Mouse (Mus musculus): ENCODE measurements at regions not wholly inside any gene's neighbourhood (a gene's known extent, or its start where the extent isn't known, plus 50 kb on each side); places are given as distances from the start of the nearest gene placed in this dataset.

DNA sequence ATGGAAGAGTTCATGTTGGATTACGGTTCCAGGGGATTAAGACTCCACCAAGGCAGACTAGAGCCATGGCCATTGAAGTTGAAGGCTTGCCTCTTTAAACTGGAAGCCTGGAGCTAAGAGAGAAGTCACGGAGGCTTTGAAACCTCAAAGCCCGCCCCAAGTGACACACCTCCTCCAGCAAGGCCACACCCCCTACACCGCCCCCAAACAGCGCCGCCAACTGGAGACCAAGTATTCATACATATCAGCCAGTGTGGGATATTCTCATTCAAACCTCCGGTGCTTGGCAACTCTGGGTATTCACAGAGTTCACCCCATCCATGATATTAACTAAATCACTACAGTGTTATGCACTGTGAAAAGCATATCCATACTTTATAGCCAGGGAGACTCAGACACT is 87.7 kb upstream of the 1600014C23Rik start:
- no peak for DNase-seq

DNA sequence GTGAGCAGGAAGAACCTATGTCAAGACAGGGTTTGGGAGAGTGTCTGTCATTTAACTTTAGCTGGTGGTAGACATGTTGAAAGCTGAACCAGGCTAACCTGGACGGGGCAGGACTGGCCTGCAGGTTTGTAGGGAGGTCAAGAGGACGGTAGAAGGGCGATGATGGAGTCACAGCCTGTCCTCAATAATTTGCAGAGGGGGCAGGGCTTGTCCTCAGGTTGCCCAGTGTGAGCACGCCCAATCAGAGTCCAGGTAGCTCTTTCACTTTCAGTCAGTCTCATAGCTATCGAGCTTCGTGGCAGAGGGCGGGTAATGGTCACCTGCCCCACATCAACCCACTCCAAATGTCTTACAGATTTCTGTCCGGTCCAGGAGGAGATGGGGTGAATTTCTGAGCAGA is 85.5 kb upstream of the 1600014C23Rik start:
- no peak for DNase-seq

DNA sequence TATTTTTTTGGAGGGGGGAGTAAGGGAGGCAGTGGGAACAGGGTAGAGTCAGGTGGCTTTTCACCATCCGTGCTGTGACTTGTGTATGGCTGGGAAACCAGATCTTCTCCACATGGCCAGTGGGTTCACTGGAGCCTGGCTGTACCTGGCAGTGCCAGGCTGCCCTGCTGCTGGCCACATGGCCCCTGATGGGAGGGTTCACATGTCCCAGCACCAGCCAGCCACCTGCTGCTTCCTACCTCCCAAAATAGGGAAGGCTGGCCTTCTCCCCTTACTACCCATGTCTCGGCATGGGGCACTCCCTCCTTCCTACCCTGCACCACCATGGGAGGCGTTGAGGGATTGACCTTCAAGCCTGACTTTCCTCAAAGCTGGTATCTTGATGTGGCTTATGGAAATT is 82.9 kb upstream of the 1600014C23Rik start:
- DNase-seq: no peak

DNA sequence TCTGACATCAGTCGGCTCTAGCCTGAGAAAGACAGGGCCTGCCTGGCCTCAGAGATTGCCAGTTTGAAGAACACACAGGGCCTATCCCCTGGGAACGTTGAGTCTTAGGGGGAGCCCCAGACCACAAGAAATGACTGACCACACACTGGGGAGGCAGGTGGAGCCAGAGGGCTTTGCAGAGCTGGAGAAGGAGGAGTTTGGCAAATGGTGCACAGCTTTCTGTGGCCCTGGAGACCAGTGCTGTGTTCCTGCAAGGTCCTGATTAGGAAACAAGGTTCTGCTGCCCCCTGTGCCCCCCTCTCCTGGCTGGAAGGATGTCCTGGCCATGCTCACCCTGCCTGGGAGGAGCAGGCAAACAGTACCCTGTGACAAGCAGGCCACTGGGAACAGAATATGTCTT is 82.2 kb upstream of the 1600014C23Rik start:
- peak in 1 of 2 experiments; percentile 53 for DNase-seq

DNA sequence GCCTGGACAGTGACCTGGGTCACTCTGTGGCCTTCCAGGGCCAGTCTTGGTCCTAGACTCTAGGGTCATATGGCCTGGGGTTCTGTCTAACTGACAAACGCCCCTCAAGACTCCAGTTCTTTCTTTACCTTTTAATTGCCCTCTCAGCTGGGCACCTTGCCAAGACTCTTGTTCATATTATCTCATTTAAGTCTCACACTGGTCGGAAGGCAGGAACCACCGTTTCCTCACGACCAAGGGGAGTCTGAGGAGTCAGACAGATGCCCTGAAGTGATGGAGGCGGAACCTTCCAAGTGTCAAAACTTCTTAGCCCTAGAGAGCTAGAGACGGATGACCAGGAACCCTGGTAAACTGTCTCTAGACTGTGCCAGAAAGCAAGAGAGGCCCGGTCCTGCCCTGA is 81.7 kb upstream of the 1600014C23Rik start:
- peak in 1 of 2 experiments; percentile 48 for DNase-seq

DNA sequence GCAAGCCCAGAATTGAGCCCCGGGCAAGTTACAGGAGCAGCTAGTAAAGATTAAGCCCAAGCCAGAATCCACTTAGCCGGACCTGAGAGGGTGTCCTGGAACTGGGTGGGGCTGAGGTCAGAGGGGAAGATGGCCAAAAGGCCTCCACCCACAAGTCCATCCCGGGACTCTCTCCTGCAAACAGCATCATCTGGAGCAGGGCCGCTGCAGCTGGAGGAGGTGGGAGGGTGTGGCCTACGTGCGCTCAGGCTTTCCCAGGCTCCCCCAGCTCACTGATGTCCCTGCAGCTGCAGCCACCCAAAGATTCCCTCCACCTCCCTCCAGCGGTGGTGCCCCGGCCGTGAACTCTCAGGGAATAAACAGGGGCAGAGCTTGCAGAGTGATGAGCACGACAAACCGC is 80.9 kb upstream of the 1600014C23Rik start:
- no peak for DNase-seq

DNA sequence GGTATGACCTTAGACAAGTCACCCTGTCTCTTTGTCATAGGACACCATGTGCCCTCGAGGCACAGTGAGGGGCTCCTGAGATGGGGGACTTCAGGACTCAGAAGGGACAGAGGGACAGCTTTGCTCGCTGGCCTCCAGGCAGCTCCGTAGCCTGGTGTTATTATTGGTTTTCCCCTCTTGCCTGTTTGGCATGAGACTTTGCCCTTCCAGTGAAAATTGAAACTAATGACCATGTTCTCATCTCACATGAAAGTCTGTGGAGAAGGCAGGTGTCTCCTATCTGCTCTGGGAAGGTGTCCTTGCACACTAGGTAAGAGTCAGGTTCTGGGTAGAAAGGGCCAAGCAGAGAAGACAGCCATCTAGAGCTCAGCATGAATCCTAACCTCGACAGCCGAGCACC is 80.3 kb upstream of the 1600014C23Rik start:
- no peak for DNase-seq

DNA sequence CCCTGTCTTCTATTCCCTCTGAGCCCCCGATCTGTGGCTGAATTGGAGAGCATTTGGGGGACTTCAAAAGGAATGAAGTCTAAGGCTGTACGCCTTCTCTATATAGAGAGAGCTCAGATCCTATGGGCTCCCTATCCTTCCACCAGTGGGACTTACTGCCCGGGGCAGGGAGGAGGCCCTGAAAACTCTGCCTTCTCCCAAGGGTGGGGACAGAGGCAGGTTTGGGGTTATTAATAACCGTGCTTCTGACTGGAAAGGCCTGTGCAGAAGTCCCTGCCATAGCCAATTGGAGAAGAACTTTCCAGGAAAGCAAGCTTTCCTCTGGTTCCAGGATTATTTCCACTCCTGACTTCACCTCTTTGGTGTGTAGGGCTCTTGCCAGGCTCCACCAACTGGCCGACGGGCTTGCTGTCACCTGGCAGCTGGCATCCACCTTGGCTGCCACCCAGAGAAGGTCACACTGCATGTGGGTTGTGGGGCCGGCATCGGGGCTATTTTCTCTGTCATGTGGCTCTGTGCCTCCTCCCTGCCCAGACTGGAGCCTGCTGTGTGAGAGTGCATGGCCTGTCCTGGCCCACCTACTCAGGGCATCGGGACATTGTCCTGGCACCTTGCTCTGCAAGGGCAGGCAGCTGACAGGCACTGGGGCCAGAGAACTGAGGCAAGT is 78.8 kb upstream of the 1600014C23Rik start:
- DNase-seq: peak; percentile 75 to 89

DNA sequence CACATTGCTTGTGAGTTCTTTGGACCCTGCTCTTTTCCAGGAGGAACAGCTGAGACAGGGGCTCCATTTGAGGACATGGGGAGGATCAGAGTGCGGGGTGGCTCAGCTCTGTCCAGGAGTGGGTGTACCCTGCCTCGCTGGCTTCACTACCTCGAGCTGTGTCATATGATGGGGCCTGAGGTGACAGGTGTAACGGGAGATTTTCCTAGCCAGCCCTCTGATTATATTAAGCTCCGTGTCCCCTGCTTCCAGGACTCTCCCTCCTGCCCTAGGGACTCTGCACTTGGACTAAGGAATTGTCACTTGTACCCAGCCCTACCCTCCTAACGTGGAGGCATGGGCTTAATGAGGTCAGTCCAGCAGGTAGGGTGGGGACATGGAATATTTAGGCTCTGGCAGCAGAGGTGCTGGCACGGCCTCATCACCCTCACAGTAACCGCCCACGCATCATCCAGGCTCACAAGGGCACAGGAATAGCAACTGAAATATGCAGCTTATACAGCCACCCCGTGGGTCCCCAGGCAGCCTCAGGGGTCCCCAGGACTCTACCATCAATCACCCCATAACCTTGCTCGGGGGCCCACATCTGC is 78.1 kb upstream of the 1600014C23Rik start:
- no peak for DNase-seq

DNA sequence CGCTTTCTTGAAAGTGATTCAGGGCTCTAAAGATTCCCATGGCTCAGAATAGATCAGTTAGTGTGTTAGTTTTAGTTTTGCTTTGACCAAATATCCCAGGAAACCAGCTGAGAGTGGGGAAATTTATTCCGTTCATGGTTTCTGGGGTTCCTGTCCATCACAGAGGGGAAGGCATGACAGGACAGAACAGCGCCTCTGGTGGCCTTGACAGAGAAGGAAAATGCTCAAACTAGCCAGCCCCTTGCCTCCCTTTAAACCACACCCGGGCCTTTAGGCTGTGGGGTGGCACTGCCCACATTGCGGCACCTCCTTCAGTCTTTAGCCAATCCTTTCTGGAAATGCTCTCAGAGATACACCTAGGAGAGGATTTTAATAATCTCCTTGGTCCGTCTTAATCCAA is 76.1 kb upstream of the 1600014C23Rik start:
- DNase-seq: no peak

DNA sequence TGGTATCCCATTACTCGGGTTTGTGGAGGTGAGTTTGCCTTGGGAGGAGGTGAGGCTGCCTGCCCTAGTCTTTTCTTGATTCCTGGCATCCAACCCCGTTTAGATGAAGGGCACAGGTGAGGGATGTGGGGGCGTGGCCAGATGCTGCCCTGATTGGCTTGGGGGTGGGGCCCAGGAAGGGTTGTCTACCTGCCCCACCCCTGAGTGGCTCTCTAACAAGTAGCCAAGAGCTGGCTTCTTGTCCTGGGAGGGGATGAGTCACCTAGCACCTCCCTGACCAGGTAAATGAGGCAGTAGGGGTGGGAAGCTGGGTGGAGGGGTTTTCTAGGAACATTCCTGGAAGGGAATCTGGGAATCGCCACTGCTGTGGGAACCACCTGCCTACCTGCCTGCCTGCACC is 74.7 kb upstream of the 1600014C23Rik start:
- no peak for DNase-seq

DNA sequence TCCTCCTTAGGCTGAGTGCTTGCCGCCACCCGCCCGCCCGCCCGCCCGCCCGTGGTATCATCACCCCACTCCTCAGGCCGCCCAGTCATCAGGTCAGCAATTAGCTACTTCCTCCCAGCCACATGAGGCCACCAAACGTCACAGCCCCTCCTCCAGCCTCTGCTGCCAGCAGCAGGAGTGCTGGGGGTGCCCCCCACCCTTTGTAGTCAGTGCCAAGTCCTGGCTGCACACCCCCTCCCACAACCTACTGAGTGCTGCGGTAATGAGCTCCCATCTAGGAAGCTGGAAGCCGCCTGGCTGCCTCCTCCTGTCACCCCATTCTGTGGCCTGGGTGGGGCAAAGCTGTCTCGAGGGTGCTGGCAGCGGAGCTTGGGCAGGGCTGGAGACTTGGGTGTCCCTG is 73.8 kb upstream of the 1600014C23Rik start:
- DNase-seq: no peak

DNA sequence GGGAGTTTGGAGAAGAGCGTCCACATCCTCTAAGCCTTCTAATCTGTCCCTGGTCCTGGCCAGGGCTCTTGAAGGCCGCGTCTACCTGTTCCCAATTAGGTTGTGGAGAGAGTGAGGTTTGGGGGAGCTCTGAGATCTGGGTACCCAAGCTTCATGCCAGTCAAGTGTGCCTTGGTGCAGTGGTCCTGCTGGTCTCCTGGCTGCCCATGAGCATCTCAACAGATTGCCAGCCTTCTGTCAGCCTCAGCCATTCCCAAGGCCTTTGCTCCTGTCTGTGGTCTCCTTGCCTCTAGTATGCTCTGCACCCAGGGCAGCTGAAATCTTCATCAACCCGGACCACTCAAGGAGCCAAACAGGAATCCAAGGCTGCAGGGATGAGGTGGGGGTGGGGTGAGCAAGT is 73.2 kb upstream of the 1600014C23Rik start:
- no peak for DNase-seq

DNA sequence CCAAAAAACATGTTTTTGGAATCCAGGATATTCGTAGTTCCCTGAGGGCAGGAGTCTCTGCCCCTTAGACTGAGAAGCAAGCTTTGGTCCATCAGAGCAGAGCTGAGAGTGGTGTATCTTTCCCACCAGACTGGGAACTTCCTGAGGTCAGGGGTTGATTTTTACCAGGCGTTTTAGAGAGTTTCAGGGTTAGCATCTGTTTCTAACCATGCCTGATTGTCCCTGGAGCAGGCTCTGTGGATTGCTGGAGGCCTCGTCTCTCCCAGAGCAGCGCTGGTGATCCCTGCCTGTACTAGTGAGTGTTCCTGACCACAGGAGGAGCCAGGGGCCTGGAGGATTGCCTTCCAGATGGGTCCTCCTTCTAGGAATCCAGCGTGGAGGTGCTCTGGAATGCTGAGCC is 72.8 kb upstream of the 1600014C23Rik start:
- DNase-seq: no peak

DNA sequence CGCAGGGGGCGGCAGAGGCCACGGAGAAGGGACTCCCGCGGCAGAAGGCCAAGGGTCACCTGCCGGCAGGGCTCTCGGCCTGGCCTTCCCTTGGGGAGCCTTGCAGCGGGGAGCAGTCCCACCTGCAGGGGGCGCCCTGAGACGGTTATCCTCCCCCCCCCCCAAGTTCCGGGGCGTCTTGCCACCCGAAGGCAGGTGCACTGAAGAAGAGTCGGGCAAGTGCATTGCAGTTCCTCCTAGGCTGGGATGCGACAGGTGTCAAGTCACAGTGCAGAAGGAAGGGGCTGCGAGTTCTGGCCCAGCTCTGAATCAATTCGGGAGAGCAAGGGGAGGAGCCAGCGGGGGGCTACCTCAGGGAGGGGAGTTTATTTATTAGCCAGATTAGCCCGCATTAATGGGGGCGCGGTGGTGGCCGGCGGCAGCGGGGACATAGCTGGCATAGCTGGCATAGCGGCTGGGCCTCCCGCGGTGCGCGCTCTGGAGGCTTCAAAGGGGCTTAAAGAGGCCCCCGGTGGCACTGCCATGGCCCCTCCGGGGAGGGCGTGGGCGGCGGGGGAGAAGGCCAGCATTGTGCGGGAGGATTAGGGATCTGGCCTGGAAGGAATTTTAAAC is 71.9 kb upstream of the 1600014C23Rik start:
- peak; percentile 64 to 85 for DNase-seq

DNA sequence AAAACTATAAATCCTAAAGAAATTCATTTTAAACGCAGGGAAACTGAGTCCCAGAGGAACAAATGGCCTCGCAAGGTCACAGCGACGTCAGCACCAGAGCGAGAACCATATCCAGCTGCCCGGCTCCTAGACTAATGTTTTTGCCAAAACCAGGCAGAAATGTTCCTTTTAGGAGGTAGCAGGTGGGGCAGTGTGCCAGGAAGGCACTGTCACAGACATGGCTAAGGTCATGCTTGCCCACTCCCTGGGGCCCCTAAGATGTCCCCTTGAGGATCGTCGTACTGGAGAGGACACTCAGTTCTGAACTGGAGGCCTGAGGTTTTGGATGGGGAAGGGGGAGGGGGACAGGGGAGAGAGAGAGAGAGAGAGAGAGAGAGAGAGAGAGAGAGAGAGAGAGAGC is 69.7 kb upstream of the 1600014C23Rik start:
- no peak for DNase-seq

DNA sequence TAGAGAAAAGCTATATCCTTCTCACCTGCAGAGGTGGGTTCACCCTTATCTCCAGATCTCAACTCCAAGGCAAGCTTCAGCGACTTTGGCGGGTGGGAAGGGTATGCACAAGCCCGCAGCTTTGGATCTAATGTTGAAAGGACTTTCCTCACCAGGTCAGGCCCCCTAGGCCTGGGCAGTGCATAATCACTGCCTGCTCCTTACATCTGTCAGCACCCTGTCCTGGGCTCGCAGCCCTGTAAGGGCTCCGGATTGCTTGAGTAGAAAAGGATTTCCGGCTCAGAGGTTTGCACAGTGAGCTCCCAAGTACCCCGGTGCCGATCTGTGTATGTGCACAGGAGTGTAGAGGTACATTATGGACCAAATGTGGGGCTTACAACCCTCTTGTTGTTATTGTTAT is 68.8 kb upstream of the 1600014C23Rik start:
- no peak for DNase-seq

DNA sequence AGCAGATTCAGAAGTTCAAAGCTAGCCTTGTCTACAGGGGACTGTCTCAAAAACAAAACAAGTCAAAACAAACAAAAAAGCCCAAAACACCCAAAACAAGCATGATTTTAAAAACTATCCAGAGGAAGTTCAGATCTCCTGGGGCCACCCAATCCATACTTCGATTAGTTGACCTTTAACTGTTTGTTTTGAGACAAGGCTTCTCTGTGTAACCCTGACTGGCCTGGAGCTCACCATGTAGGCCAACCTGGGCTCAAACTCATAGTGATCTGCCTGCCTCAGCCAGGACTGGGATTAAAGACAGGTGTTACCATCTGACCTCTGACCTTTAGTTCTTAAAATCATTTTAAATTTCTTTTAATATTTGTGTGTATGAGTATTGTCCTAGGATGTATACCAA is 66.1 kb upstream of the 1600014C23Rik start:
- no peak for DNase-seq

DNA sequence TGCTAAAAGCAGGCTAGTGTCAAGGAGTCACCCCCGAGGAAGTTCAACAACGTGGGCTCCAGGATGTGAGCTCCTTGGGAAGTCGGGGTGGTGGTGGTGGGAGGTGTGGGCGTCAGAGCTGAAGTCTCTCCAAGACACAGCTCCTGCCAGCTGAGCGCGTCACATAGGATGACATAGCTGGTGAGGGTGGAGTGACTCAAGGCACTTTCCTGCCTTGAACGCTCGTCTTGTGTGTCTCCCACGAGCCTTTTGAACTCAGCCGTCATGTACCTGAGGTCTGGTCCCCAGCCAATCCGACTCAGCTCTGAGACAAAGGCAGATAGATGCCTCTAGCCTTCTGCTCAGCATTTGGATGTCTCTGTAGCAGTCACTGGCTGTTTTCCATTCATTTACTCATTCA is 65.4 kb upstream of the 1600014C23Rik start:
- DNase-seq: no peak

DNA sequence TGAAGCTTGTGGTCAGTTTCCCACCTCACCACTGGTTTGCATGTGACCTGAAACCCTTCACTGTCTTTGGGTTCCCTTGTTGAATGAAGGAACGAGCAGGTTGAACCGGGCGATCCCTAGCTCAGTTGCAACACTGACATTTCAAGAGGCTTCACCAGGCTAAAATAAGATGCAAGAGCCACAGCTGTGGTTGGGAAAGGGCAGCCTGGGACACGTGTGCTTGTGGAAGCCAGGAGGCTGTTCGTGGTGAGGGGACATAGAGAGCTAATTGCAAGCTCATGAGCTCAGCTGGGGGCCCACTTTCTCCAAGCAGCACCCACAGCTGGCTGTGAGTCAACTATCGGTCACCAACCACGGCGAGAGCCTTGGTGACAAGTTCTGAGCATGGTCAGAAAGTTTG is 64.8 kb upstream of the 1600014C23Rik start:
- no peak for DNase-seq

DNA sequence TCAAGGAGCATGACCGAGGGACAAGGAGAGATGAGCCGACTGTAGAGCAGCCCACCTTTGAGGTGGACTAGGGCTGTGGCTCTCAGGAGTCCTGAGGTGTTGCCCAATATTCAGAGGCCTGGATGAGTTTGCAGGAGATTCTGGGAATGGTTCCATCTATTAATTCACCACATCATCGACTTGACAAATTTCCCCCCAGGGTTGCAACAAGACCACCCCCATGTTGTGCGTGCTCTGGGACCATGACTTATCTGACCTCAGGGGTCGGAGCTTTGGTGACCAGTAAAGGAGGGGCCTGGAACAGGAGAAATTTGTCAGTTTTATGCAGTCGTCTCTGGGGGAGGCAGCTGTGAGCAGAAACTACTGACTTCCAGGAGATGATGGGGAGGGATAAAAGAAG is 63.5 kb upstream of the 1600014C23Rik start:
- DNase-seq: no peak

DNA sequence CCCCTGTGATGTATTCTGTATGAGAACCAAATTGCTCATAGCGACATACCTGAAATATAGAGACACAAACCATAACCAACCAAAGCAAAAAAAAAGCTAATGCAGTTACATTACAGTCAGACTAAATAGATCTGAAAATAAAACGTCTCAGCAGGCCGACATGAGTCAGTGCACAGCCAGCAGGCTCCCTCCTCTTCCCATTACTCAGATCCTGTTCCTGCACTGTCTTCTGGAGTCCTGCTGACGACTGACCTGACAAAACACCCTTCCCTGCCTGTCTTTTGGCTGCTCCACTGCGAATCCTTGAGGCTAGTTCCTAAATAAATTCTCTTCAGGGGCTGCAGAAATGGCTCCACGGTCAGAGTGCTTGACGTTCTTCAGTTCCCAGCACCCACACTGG is 61.3 kb upstream of the 1600014C23Rik start:
- DNase-seq: no peak

DNA sequence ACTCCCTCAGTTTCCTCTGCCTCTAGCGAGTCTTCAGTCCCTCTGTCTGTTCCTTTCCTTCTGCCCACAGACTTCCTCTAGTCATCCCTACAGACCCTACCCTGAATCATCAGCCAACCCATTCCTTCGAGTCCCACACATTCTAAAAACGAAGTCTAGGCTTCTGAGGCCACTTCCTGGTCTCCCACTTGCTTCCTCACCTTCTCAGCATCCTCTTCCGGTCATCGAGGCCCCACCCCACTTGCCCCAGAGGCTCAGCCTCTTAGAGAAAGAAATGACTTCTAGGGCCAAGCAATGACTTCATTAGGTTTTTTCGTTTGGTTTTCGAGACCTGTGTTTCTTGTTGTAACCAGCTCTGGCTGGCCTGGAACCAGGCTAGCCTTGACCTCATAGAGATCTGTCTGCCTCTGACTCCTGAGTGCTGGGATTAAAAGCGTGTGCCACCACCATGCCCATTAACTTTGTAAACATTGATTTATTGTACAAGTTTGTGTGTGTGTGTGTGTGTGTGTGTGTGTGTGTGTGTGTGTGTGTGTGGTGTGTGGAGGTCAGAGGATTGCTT is 57.4 kb upstream of the 1600014C23Rik start:
- DNase-seq: no peak

DNA sequence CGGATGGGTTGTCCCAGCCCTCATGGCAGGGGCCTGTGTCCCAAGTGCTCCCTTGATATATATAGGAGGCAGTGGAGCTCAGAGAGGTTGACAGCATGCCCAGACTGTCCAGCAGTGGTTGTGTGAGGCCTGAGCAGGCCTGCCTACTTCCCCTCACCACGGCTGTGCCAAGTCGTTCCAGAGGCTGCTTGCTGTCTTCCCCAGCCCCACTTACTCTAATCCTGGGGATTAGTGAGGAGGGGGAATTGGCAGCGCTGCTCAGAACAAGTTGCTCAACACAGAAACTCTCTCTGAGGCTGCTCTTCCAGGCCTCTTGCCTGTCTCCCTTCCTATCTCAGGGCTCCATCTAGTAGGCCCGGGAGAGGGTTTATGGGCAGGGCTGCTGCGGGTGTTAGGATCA is 56.1 kb upstream of the 1600014C23Rik start:
- DNase-seq: no peak
